Mouse (Mus musculus) forebrain, embryonic 13.5 days (tissue): ENCODE data around the gene Pdgfra. TPM values are rescaled to one million over a fixed set of nuclear protein-coding genes. Genes with fewer than 3 reads are reported as not detected.

Source experiments
- ATAC-seq: fragments of 200-750 bp; cut with Nextera tagmentation; 2 replicates; pipeline ENCODE4 v1.8.0; 2017
- H3K27ac ChIP-seq: fragments of 300-500 bp; sonication (generic); 2 replicates; pipeline ENCODE4 v1.5.1; 2015; ENCODE audit warnings: inconsistent platforms, mild to moderate bottlenecking, moderate library complexity
- H3K27me3 ChIP-seq: fragments of 300-500 bp; sonication (generic); 2 replicates; pipeline ENCODE4 v1.6.1; 2015; ENCODE audit warnings: mild to moderate bottlenecking, inconsistent platforms
- H3K36me3 ChIP-seq: fragments of 300-500 bp; sonication (generic); 2 replicates; pipeline ENCODE4 v1.6.1; 2015; ENCODE audit warnings: mild to moderate bottlenecking, inconsistent platforms; ENCODE audit not compliant: poor library complexity, severe bottlenecking
- H3K4me1 ChIP-seq: fragments of 300-500 bp; sonication (generic); 2 replicates; pipeline ENCODE4 v1.6.1; 2015; ENCODE audit warnings: inconsistent platforms
- H3K4me2 ChIP-seq: fragments of 300-500 bp; sonication (generic); 2 replicates; pipeline ENCODE4 v1.6.1; 2015; ENCODE audit warnings: inconsistent platforms, mild to moderate bottlenecking, moderate library complexity
- H3K4me3 ChIP-seq: fragments of 300-500 bp; sonication (generic); 2 replicates; pipeline ENCODE4 v1.5.1; 2015; ENCODE audit warnings: mild to moderate bottlenecking, inconsistent platforms
- H3K9ac ChIP-seq: fragments of 300-500 bp; sonication (generic); 2 replicates; pipeline ENCODE4 v1.6.1; 2015; ENCODE audit warnings: mild to moderate bottlenecking, inconsistent platforms
- H3K9me3 ChIP-seq: fragments of 300-500 bp; sonication (generic); replicated peaks from 2 replicates; pipeline ENCODE4 v1.6.1; 2016; ENCODE audit warnings: inconsistent platforms
- WGBS: fragments of 180-500 bp; shearing (Covaris S2); methylation state at CpG from one replicate; pipeline ENCODE4 v1.1.7; 2015; 5-methylcytosine and 5-hydroxymethylcytosine counted together
- polyA plus RNA-seq: library from polyadenylated mRNA; unstranded; fragments of >200 nt; fragmentation: Nextera tagmentation; extraction: Ambion mirVana; gene quantifications from 2 replicates; pipeline ENCODE4 v1.2.1, GENCODE M21; 2015

Pdgfra gene
- polyA plus RNA-seq, 1 experiment from 2014 or later = 4.1 TPM

DNA sequence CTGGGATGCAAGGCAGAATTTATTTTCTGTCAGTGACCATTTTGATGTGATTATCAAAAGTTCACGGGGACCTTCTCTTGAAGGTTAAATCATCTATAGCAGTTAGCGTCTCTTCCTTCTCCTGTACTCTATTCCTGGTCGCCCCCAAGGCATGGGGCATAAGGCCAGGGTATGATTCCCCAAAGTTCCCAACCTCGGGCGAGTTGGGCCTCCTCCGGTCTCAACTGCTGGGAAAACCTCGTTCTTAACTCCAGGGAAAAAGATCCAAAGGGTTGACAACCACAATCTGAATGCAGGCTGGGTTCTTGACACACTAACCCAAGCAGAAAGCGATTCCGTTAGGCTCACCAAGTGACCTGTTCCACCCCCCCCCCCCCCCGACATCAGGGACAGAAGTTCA, 2.7 kb upstream of the Pdgfra start:
- 8% methylated on average over 10 of the region's 10 CpGs for WGBS
- no peak for ATAC-seq
- H3K36me3 ChIP-seq = no peaks in the 10 kb centered on the region
- H3K27me3 ChIP-seq = peaks cover 96% of the 10 kb centered on the region
- no peak overlapping the region for H3K9ac ChIP-seq
- H3K27ac ChIP-seq = no peak overlapping the region
- peaks cover 48% of the 10 kb centered on the region for H3K4me1 ChIP-seq
- no peak overlapping the region for H3K4me3 ChIP-seq
- no peaks in the 10 kb centered on the region for H3K9me3 ChIP-seq
- H3K4me2 ChIP-seq = no peak overlapping the region

DNA sequence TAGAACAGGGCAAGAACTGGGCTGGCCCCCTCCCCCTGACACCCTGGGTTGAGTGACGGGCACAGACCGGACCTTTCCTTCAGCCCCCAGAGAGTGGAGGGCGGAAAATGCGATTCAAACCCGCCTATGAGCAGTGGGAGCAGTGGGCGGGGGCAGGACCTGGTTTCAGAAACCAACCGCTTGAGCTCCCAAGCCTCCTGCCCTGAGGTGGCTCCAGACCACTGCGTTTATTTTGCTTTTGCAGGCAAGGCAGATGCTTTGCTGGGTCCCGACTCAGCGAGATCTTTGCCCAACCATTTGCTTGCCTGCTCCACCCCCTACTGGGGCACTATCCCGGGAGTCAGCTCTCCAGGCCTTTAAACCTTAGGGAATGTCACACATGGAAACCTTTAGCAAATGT, 2.2 kb upstream of the Pdgfra start:
- no peaks in the 10 kb centered on the region for H3K36me3 ChIP-seq
- H3K4me1 ChIP-seq = peaks cover 53% of the 10 kb centered on the region
- no peaks in the 10 kb centered on the region for H3K9me3 ChIP-seq
- no peak for ATAC-seq
- WGBS = 2% methylated on average over 11 of the region's 11 CpGs
- peaks cover 96% of the 10 kb centered on the region for H3K27me3 ChIP-seq
- no peak overlapping the region for H3K27ac ChIP-seq
- no peak overlapping the region for H3K4me3 ChIP-seq
- peak overlapping the region; percentile 26; the same call in 1 of the 2 replicates for H3K4me2 ChIP-seq
- no peak overlapping the region for H3K9ac ChIP-seq

DNA sequence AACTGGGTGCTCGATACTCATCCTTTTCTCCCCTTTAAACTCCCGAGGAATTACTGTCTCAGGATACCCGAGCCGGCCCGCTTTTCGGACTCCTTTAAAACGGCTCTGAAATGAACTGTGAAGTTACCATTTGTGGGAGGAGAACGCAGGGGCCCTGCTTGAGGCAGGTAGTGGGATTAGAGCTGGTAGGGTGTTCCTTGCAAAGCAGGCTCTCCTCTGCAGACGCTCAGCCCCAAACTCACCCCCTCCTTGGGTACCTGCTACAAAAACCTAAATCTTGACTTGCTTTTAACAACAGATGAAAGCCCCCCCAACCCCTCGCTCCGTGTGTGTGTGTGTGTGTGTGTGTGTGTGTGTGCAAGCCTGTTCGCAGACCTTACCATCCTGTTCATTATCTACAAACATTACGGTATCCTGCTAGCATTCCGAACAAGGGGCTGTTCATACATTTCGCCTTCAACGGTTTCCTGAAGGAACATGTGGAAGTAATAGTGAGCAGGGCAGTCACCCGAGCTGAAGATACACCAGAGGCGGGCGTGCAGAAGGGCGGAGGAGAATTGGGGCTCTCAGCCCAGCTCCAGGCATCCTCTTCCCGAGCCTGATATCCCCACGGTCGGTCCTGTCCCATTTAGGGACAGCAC, 1.6 kb upstream of the Pdgfra start:
- Histone ChIP-seq H3K9ac (no peak overlapping the region; the same call in 1 of the 2 replicates), H3K27ac (no peak overlapping the region), H3K27me3 (peaks cover 98% of the 10 kb centered on the region), H3K4me3 (peak overlapping the region; percentile 11), H3K4me1 (peaks cover 56% of the 10 kb centered on the region), H3K4me2 (peak overlapping the region; percentile 45), H3K9me3 (no peaks in the 10 kb centered on the region), H3K36me3 (no peaks in the 10 kb centered on the region)
- ATAC-seq = 0 out of 2 replicates have a peak, but pooled peaks have one; percentile 2
- under 1% methylated on average over 23 of the region's 23 CpGs for WGBS

- Histone ChIP-seq H3K27me3 (peaks cover 98% of the 10 kb centered on the region), H3K9ac (no peak overlapping the region), H3K4me1 (peaks cover 63% of the 10 kb centered on the region), H3K27ac (no peak overlapping the region), H3K9me3 (no peaks in the 10 kb centered on the region), H3K4me3 (peak overlapping the region; percentile 11), H3K4me2 (peak overlapping the region; percentile 45), H3K36me3 (no peaks in the 10 kb centered on the region)
- 2% methylated on average over 35 of the region's 35 CpGs for WGBS
- no peak for ATAC-seq
Measured at GRCm38 (mm10) chr5:75151146-75151900, 769 bp upstream of the Pdgfra start.

DNA sequence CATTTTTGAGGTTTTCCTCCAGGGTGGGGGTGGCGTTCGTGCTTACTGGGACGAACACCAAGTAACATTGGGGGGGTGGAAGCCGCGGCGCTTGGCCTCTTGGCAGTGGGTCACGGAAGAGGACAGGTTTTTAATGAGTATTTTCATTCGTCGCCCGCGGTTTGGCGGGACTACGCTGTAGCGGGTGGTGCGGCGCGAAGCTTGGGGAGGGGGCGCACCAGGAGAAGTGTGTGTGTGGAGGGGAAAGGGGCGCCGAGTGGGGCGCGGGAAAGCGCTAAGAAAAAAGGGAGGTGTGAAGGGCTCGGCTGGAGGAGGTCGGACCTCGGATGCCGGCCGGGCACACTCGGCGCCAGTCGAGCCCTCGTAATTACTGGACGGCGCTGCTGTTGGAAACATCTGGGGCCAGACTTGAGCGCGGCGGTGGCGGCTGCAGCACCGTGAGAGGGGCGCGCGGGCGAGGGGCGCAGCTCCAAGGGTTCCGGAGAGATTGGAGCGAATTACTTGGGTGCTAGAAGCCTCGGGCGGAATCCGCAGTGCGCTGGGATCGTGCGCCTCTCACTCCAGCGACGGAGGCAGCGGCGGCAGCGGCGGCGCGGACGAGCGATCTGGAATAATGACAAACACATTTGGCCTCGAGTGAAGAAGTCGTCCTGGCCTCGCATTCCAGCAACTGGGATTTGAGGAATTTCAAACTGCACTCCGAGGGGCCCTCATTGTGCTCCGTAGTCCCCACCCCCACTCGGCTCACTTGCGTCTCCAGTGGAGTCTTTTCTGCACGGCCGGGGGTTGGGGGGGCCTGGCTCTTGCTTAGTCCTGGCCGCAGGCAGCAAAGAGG, 916 bp downstream of the Pdgfra start:
- no peak overlapping the region for H3K9ac ChIP-seq
- WGBS = under 1% methylated on average over 71 of the region's 72 CpGs
- no peaks in the 10 kb centered on the region for H3K9me3 ChIP-seq
- peaks cover 86% of the 10 kb centered on the region for H3K27me3 ChIP-seq
- peak overlapping the region; percentile 28 for H3K4me3 ChIP-seq
- ATAC-seq = no peak
- peaks cover 69% of the 10 kb centered on the region for H3K4me1 ChIP-seq
- H3K4me2 ChIP-seq = peak overlapping the region; percentile 54
- H3K27ac ChIP-seq = no peak overlapping the region
- no peaks in the 10 kb centered on the region for H3K36me3 ChIP-seq

DNA sequence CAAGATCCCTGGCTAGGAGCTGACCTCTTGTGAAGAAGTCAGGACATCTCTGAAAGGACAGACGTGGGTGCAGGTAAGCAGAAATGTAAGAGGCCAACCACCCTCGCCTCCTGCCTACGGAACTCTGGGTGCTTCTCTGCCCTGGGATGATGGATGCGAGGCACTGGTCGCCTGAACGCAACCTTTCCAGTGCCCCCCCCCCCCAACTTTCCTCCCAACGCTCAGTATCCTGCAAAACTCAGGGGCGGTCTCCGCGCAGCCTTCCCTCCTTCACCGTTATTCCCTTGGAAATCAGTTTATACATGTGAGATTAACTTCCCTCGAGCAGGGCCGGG, 1.5 kb downstream of the Pdgfra start:
- Histone ChIP-seq H3K9ac (no peak overlapping the region), H3K27ac (no peak overlapping the region), H3K27me3 (peaks cover 86% of the 10 kb centered on the region), H3K4me3 (peak overlapping the region; percentile 28), H3K4me2 (peak overlapping the region; percentile 54), H3K36me3 (no peaks in the 10 kb centered on the region), H3K4me1 (peaks cover 66% of the 10 kb centered on the region), H3K9me3 (no peaks in the 10 kb centered on the region)
- WGBS = 2% methylated on average over 13 of the region's 13 CpGs
- no peak for ATAC-seq

GRCm38 (mm10) chr5:75153961-75154620, 2.0 kb downstream of the Pdgfra start:
- Histone ChIP-seq H3K27me3 (peaks cover 85% of the 10 kb centered on the region), H3K4me3 (peak overlapping the region; percentile 28), H3K9ac (no peak overlapping the region), H3K9me3 (no peaks in the 10 kb centered on the region), H3K4me1 (peaks cover 61% of the 10 kb centered on the region), H3K4me2 (peak overlapping the region; percentile 54), H3K36me3 (no peaks in the 10 kb centered on the region), H3K27ac (no peak overlapping the region)
- WGBS = under 1% methylated on average over 27 of the region's 27 CpGs
- ATAC-seq = no peak

DNA sequence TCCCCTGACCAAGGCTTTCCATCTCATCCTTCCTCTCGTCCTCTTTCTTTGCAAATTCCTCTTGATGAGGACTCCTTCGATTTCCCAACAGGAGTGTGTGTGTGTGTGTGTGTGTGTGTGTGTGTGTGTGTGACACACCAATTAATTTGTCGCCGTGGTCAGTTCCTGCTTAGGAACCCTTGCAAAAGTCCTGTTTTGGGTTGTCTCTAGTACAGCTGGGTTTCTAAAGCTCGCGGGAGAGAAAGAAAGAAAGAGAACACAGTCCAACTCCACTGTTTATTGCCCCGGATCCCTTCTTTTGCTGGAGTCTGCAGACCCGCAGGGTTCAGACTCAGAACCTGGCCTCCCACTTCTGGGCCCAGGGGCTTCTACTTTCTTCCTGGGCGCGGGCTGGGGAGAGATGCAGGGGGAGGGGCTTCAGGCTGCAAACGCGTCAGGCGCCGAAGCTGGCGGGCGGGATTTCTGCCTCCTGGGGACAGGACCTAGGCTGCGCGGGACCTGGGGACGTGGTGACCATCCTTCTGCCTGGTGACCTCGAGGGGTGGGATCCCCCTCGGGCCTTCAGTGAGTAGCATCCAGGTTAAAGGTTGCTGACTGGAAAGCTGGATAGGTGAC, 2.6 kb downstream of the Pdgfra start:
- ATAC-seq = no peak
- H3K4me3 ChIP-seq = peak overlapping the region; percentile 28
- peaks cover 83% of the 10 kb centered on the region for H3K27me3 ChIP-seq
- H3K4me1 ChIP-seq = peaks cover 56% of the 10 kb centered on the region
- WGBS = under 1% methylated on average over 21 of the region's 21 CpGs
- H3K9ac ChIP-seq = peak overlapping the region; percentile 45; the same call in 1 of the 2 replicates
- H3K27ac ChIP-seq = no peak overlapping the region
- no peaks in the 10 kb centered on the region for H3K36me3 ChIP-seq
- H3K9me3 ChIP-seq = no peaks in the 10 kb centered on the region
- peak overlapping the region; percentile 54 for H3K4me2 ChIP-seq

GRCm38 (mm10) chr5:75155281-75155680, 3.2 kb downstream of the Pdgfra start:
- no peaks in the 10 kb centered on the region for H3K9me3 ChIP-seq
- ATAC-seq = no peak
- peaks cover 81% of the 10 kb centered on the region for H3K27me3 ChIP-seq
- no peak overlapping the region for H3K9ac ChIP-seq
- WGBS = 1% methylated on average over 8 of the region's 9 CpGs
- peak overlapping the region; percentile 76 for H3K4me2 ChIP-seq
- no peaks in the 10 kb centered on the region for H3K36me3 ChIP-seq
- H3K27ac ChIP-seq = no peak overlapping the region
- peak overlapping the region; percentile 40 for H3K4me3 ChIP-seq
- peaks cover 51% of the 10 kb centered on the region for H3K4me1 ChIP-seq

- Histone ChIP-seq H3K4me2 (peak overlapping the region; percentile 76), H3K27ac (no peak overlapping the region), H3K4me1 (peaks cover 45% of the 10 kb centered on the region), H3K27me3 (peaks cover 74% of the 10 kb centered on the region), H3K4me3 (peak overlapping the region; percentile 40), H3K9ac (peak overlapping the region; percentile 50), H3K9me3 (no peaks in the 10 kb centered on the region), H3K36me3 (no peaks in the 10 kb centered on the region)
- WGBS = under 1% methylated on average over 44 of the region's 52 CpGs
- ATAC-seq = peak; percentile 92
Measured at GRCm38 (mm10) chr5:75155741-75156553, 3.9 kb downstream of the Pdgfra start.
